Mouse (Mus musculus) ES-Bruce4 (cell line): ENCODE measurements around the gene Trio. TPM values are rescaled to one million over a fixed set of nuclear protein-coding genes. Genes with fewer than 3 reads are reported as not detected.

Experiments used
- H3K27ac ChIP-seq: 2 replicates; pipeline ENCODE4 v1.5.1; 2012; ENCODE audit warnings: low read length, inconsistent platforms; ENCODE audit not compliant: insufficient read depth
- H3K27me3 ChIP-seq: 2 replicates; pipeline ENCODE4 v1.6.1; 2012; ENCODE audit warnings: mild to moderate bottlenecking, low read length, inconsistent platforms; ENCODE audit not compliant: control insufficient read depth, poor library complexity, insufficient read depth, severe bottlenecking
- H3K36me3 ChIP-seq: 2 replicates; pipeline ENCODE4 v1.6.1; 2012; ENCODE audit warnings: inconsistent platforms, mild to moderate bottlenecking, low read length, moderate library complexity; ENCODE audit not compliant: control insufficient read depth, poor library complexity, insufficient read depth, severe bottlenecking
- H3K4me1 ChIP-seq: one replicate; pipeline ENCODE4 v1.8.1; 2011; ENCODE audit warnings: low read length; ENCODE audit not compliant: control insufficient read depth, insufficient read depth
- H3K4me3 ChIP-seq: 2 replicates; pipeline ENCODE4 v1.5.1; 2011; ENCODE audit warnings: low read depth, mild to moderate bottlenecking, low read length
- H3K9ac ChIP-seq: 2 replicates; pipeline ENCODE4 v1.6.1; 2012; ENCODE audit warnings: low read depth, mild to moderate bottlenecking, inconsistent platforms; ENCODE audit not compliant: poor library complexity, severe bottlenecking
- H3K9me3 ChIP-seq: replicated peaks from 2 replicates; pipeline ENCODE4 v1.6.1; 2012; ENCODE audit warnings: mild to moderate bottlenecking, low read length, inconsistent platforms; ENCODE audit not compliant: control insufficient read depth, poor library complexity, insufficient read depth, severe bottlenecking
- CTCF ChIP-seq: IDR thresholded peaks from one replicate; pipeline ENCODE4 v1.8.1; 2011; ENCODE audit warnings: low read depth, low read length
- EP300 ChIP-seq: IDR thresholded peaks from 2 replicates; pipeline ENCODE4 v1.6.1; 2011; ENCODE audit warnings: low read depth, low read length; ENCODE audit not compliant: insufficient read depth
- POLR2A ChIP-seq: IDR thresholded peaks from one replicate; pipeline ENCODE4 v1.8.1; 2011; ENCODE audit warnings: low read length; ENCODE audit not compliant: insufficient read depth
- polyA plus RNA-seq: library from polyadenylated mRNA; stranded (reverse); fragments of >200 nt; gene quantifications from 2 replicates; pipeline ENCODE4 v1.2.4, GENCODE M21; 2011; ENCODE audit warnings: low read depth; ENCODE audit not compliant: missing spikeins, insufficient read depth, insufficient read length

Gene Trio
- polyA plus RNA-seq, 1 experiment = 62.2 TPM

GRCm38 (mm10) chr15:28067373-28067772 lies 41.7 kb upstream of the Trio start:
- Histone ChIP-seq H3K27me3 (peaks cover 1% of the 10 kb centered on the region; the same call in 1 of the 2 replicates), H3K27ac (no peak overlapping the region), H3K9ac (no peak overlapping the region), H3K36me3 (no peaks in the 10 kb centered on the region), H3K9me3 (0 out of 2 replicates have a peak, but pooled peaks cover 5% of the 10 kb centered on the region), H3K4me3 (no peak overlapping the region), H3K4me1 (peaks cover 3% of the 10 kb centered on the region)
- TF ChIP-seq EP300 (no peak), POLR2A (no peak), CTCF (no peak)

GRCm38 (mm10) chr15:28066468-28066867 lies 40.8 kb upstream of the Trio start:
- H3K27me3 ChIP-seq = peaks cover 1% of the 10 kb centered on the region; the same call in 1 of the 2 replicates
- no peak overlapping the region for H3K9ac ChIP-seq
- no peak overlapping the region for H3K27ac ChIP-seq
- no peak for TF ChIP-seq POLR2A
- TF ChIP-seq EP300 = no peak
- TF ChIP-seq CTCF = no peak
- H3K4me3 ChIP-seq = no peak overlapping the region
- peaks cover 3% of the 10 kb centered on the region for H3K4me1 ChIP-seq
- 0 out of 2 replicates have a peak, but pooled peaks cover 5% of the 10 kb centered on the region for H3K9me3 ChIP-seq
- no peaks in the 10 kb centered on the region for H3K36me3 ChIP-seq

- no peak for TF ChIP-seq CTCF
- TF ChIP-seq POLR2A = no peak
- TF ChIP-seq EP300 = no peak
- Histone ChIP-seq H3K27me3 (peaks cover 1% of the 10 kb centered on the region; the same call in 1 of the 2 replicates), H3K4me1 (peaks cover 5% of the 10 kb centered on the region), H3K9me3 (0 out of 2 replicates have a peak, but pooled peaks cover 5% of the 10 kb centered on the region), H3K36me3 (no peaks in the 10 kb centered on the region), H3K27ac (no peak overlapping the region), H3K9ac (no peak overlapping the region), H3K4me3 (no peak overlapping the region)
Measured at GRCm38 (mm10) chr15:28065572-28065971, 39.9 kb upstream of the Trio start.

DNA sequence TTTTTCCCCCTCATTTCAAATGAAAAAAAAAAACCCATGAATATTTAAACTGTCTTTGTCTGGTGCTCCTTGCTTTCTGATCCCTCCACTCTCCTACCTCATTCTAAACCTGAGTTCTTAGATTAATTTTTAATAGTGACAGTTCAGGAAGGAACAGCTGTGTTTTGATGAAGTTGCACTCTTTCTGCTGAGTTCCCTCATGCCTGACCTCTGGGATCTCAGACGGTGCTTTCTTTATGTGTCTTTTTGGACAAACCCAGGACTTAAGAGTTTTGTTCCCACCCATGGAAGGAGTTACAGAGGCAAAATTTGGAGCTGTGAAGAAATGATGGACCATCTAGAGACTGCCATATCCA lies 39.1 kb upstream of the Trio start:
- H3K4me3 ChIP-seq = no peak overlapping the region
- no peak overlapping the region for H3K27ac ChIP-seq
- no peak for TF ChIP-seq CTCF
- no peak for TF ChIP-seq EP300
- TF ChIP-seq POLR2A = no peak
- H3K9ac ChIP-seq = no peak overlapping the region
- H3K27me3 ChIP-seq = peaks cover 1% of the 10 kb centered on the region; the same call in 1 of the 2 replicates
- H3K9me3 ChIP-seq = 0 out of 2 replicates have a peak, but pooled peaks cover 5% of the 10 kb centered on the region
- H3K36me3 ChIP-seq = no peaks in the 10 kb centered on the region
- peaks cover 5% of the 10 kb centered on the region for H3K4me1 ChIP-seq

DNA sequence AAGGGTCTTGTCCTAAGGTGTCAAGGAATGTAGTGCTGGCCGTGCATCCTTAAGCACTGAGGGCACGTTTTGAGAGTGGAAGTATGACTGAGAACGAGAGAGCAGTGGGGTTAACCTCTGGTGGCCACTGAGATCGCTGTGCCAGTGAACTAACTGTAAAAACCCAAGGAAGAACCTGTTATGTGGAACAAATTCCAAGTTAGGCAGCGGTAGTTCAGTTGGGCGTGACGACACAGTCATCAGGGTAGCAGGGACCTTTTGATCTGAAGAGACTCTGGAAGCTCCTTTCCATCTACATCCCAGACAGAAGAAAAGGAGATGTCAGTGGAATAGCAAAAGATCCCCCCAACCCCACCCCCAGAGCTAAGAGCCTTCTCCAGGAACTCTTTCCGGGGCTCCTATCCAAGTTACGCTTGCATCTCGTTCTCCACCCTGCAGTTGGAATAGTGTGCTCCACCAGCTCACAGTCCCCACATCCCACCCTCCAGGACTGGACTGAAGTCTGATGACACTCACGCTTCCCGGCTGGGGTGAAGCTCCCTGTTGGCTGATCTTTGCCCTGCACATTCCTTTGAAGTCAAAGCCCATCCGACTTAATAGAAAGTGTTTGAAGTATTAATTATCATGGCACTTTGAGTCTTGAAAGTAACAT lies 38.6 kb upstream of the Trio start:
- Histone ChIP-seq H3K27me3 (peaks cover 1% of the 10 kb centered on the region; the same call in 1 of the 2 replicates), H3K36me3 (no peaks in the 10 kb centered on the region)

GRCm38 (mm10) chr15:28063466-28063865 lies 37.8 kb upstream of the Trio start:
- Histone ChIP-seq H3K27me3 (no peaks in the 10 kb centered on the region; the same call in 1 of the 2 replicates), H3K4me1 (peaks cover 5% of the 10 kb centered on the region), H3K36me3 (no peaks in the 10 kb centered on the region), H3K9me3 (0 out of 2 replicates have a peak, but pooled peaks cover 5% of the 10 kb centered on the region), H3K9ac (no peak overlapping the region), H3K27ac (no peak overlapping the region), H3K4me3 (no peak overlapping the region)
- TF ChIP-seq CTCF (no peak), POLR2A (no peak), EP300 (no peak)

More for the DNA sequence above, 38.6 kb upstream of the Trio start:
- Histone ChIP-seq H3K4me1 (peaks cover 5% of the 10 kb centered on the region), H3K27ac (no peak overlapping the region), H3K9ac (no peak overlapping the region), H3K9me3 (0 out of 2 replicates have a peak, but pooled peaks cover 5% of the 10 kb centered on the region), H3K4me3 (no peak overlapping the region)
- TF ChIP-seq CTCF = no peak
- no peak for TF ChIP-seq EP300
- no peak for TF ChIP-seq POLR2A
